Mouse (Mus musculus) retina, postnatal 1 day (tissue): ENCODE measurements around the gene Tceal3.
"Not testable (repeated sequence)": the region's sequence is repeated elsewhere in the genome, so short reads cannot be mapped to it uniquely, and the experiment has no call there.

Experiments used
- DNase-seq: peaks from one replicate; pipeline ENCODE4 v3.0.0-alpha.2; 2012

Gene Tceal3

DNA sequence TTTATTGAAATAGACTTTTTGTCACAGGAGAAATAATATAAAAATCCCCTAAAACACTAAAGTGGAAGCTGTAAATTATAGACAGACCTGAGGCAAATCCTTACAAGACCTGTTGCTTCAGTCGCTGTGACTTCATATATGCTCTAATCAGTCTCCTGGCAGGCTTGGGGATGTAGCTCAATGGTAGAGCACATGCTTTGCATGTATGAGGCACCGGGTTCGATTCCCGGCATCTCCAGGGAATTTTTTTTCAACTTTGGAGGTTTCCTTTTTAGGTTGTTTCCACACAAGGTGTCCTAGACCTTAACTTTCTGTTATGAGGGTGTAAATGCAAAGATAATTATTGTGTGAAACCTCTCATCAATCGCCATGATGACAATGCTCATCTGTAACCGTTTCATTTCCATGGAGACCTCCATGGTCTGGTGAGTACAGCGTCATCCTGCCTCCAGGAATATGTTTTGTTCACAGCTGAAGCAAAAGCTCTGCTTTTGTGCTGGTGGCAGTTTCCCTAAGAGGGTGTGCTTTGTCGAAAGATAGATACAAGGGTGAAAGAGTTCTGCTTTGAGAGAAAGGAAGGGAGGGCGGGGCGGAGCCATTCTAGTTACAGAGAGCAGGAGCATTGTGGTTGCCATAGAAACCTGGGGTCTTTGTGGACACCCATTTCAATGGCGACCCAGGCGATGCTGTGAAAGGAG is at the start of gene Tceal3:
Gene Tceal3 (plus strand): TSS at position 644 of the 698 bp plus-strand sequence.
- peak; percentile 67 for DNase-seq

DNA sequence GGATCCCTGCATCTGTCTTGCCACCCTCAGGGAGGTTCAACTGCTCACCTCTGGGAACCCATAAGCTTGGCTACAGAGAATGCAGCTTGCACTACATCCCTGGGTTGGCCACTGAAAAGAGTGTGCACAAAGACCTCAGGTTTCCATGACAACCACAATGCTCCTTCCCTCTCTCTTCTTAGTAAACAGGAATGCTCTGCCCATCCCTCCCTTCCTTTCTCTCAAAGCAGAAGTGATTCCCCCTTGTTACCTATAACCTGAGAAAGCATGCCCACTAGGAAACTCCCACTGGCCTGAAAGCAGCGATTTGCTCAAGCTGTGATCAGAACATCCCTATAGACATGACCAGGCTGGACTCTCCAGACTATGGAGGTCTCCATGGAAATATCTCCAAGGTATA is 46.7 kb upstream of the Tceal3 start, which contains the start of gene Kir3dl2:
Gene Kir3dl2 (minus strand): TSS at position 101 of the 400 bp plus-strand sequence.
- not testable (repeated sequence) for DNase-seq

- DNase-seq = not testable (repeated sequence)
These were observed 21.5 kb upstream of the Tceal3 start for GRCm38 (mm10) chrX:136569094-136569493.

DNA sequence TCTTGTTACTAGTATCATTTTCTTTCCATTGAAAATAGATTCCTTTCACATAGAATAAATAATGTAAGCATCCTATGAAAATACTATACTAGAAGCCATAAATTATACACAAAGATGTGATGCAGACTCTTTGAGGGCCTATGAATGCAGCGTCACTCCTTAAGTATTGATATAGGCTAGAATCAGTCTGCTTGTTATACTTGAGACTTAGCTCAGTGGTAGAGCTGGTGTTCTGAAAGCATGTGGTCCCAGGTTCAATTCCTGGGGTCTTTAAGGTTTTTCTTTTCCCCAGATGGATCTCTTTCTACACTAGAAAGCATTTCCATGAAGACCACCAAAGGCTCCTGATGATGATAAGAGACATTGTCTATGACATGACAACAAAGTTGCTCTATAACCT is 6.0 kb upstream of the Tceal3 start:
- no peak for DNase-seq

DNA sequence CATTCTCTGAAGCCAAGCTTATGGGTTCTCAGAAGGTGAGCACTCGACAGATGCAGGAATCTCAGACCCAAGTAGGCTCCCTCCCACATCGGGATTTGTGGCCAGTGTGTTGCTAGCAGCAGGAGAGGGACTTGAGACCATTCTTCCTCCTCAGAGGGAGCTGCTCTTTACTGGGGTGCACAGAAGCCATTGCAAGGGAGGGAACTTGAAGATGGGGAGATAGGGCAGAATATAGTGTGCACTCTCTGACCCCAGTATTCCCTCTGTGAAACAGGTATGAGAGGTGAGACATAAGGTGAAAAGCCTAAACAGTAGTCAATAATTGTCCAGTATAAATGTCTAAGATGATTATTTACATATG is 235 bp downstream of the Tceal3 start:
- DNase-seq = no peak

DNA sequence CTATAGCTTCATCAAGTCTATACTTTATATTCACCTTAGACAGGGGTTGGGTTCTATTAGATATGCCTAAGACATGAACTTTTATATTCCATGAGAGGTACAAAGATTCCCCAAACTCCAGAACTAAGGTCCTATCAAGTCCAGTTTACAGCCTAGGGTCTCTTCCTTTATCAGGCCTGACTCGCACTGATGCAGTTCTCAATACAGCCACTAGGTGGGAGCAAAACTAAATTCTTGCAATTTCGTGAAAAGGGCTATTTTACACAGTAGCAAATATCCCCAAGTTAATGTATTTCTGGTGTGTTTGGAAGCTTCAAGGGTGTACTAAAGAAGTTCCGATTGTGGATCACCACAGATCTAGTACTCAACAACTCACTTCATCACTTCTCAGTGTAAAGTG is 8.8 kb downstream of the Tceal3 start:
- DNase-seq = peak; percentile 50

GRCm38 (mm10) chrX:136606951-136607350 is 16.3 kb downstream of the Tceal3 start:
- DNase-seq = no peak

GRCm38 (mm10) chrX:136607395-136607794 is 16.8 kb downstream of the Tceal3 start:
- DNase-seq = no peak

DNA sequence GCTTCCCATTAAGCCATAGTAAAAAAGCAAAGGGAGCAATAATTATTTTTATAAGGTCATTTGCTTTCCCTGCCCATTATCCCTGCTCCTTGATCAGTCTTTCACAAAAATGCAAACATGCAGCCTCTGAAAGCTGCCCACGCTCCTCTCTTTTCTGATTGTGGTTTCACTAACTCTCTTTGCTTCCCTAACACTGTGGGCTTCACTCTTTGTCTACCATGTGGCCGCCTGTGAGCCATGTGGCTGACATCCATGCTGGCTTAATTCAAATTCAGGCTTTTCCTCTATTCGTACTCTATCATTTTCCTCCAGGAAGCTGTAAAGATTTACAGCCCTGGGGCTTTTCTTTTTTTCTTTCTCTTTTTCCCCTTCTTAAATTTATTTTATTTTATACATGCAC is 20.7 kb downstream of the Tceal3 start:
- DNase-seq = no peak

- not testable (repeated sequence) for DNase-seq
These were observed 25.2 kb downstream of the Tceal3 start for GRCm38 (mm10) chrX:136615889-136616288.

DNA sequence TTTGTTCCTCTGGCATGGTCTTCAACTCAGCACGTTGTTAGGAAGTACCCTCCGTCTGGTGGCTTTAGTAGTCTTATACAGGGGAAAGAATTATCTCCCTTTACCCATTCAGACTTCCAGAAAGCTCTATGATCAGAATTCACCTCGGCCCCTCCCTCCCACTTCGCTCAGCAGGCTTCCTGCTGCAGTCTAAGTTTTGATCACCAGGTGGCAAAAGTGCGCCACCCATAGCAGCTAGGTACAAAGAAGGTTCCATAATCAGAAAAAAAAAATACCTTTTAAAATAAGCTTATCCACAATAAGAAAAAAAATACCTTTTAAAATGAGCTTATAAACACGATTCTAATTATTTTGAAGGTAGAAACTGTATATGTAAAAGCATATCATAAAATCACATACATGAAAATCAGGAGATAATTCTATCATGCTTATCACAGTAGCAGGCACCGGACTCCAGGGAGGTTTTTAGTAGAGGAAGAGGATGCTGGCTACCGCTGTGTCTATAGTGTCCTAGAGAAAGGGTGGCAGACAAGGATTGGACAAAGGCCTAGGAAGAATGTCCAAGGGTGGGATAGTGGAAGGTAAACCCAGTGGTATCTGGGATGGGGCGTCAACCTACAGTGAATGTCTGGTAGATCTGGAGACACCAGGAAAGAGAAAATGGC is 34.4 kb downstream of the Tceal3 start:
- peak; percentile 28 for DNase-seq

- DNase-seq = no peak
These were observed 35.3 kb downstream of the Tceal3 start for GRCm38 (mm10) chrX:136625959-136626358.

DNA sequence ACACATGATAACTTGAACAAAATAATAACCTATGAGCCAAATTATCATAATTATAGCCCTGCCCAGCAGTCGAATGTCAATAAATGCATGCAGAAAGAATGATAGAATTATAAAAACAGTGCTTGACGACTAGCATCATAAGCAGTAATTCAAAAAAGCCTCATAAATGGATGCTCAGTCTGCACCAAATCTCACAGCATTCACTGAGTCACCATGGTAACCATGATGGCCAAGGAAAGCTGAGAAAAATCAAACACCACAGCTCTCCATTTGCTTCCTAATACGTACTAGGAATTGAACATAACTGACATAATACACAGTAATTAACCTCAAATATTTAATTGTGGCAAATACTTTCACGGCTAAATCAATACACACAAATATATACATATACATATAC is 44.5 kb downstream of the Tceal3 start:
- DNase-seq = no peak

DNA sequence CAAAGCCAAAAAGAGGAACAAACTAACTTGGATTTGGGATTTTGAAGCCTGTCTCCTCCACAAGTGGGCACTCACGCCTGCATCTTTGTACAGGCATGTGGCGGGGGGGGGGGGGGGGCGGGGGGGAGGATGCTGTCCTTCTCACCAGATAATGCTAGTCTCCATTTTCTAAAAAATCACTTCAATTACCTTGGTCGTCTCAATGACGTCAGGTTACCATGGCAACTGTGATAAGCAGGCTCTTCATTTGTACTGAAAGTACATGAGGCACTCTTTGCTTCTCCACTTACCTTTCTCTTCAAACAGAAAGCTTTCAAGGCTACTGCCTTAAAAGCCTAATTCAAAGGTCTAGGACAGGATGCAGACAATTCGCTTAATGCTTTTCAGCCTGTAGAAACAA is 49.1 kb downstream of the Tceal3 start:
- DNase-seq = peak; percentile 32

GRCm38 (mm10) chrX:136645857-136646256 is 55.2 kb downstream of the Tceal3 start:
- DNase-seq = not testable (repeated sequence)

DNA sequence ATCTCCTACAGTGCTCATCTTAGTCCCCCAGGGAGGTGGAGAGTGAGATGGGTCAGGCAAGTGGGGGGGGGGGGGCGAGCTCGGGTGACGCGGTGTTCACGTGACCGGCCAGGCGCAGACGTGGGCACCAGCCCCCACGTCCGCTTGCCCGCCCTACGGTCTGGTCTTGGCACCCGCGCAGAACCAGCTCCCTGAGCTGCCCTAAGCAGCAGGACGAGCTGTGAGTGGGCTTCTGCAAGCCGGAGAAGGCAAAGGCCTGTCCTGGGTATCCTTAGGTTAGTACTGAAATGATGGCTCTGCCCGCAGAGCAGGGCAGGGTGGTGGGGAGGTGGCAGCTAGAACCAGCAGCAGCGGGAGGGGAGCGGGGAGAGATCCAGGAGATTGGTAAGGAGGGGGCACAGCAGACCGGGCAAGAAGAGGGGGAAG is 75.7 kb downstream of the Tceal3 start:
- DNase-seq = peak; percentile 57

- DNase-seq = peak; percentile 36
These were observed 76.3 kb downstream of the Tceal3 start for GRCm38 (mm10) chrX:136666762-136667464.

DNA sequence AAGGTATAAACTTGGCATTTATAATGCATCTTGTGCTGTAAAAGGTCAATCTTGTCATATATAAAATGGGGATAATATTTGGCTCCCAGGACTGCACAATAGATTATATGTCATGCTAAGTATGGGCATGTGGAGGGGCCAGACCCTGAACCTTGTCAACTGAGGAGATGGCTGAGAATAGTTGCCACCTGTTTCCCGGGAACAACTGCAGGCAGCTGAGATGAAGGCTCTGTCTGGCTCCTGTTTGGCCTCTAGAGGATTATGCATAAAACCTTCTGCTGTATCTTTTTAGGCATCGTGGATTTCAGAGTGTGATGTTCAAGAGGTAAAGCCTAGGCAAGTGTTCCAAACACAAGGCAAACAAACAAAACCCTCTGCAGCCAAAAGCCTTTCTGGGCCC is 78.2 kb downstream of the Tceal3 start:
- DNase-seq = no peak

GRCm38 (mm10) chrX:136680989-136681388 is 90.3 kb downstream of the Tceal3 start:
- no peak for DNase-seq

DNA sequence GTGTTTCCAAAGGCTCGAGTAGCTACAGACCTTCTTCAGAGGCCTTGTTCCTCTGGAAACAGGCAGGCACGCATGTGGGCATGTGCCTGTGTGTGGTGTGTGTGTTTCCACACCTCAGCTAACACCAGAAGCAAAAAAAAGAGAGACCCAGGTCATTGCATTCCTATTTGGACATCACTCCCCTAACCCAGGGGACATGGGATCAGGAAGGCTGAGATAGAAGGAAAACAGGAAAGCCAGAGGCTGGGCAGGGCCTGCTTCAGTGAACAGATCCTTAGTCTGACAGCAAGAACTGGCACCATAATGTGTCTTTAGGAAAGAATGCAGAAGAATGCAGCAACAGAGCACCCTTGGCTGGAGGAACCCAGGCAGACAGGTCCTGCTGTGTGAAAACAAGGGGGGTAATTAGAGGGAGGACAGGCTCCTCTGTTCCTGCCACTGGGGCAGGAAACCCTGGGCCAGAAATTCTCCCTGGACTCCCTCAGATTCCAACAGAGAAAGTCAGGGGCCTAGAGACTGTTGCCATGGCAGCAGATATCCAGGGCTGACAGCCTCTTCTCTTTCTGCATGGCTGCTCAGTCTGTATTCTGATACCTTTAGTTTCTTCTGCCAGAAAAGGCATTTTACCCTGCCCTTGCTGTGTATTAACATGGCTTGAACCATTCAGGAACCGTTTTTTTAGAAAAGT is 101.1 kb downstream of the Tceal3 start:
- peak; percentile 14 for DNase-seq

DNA sequence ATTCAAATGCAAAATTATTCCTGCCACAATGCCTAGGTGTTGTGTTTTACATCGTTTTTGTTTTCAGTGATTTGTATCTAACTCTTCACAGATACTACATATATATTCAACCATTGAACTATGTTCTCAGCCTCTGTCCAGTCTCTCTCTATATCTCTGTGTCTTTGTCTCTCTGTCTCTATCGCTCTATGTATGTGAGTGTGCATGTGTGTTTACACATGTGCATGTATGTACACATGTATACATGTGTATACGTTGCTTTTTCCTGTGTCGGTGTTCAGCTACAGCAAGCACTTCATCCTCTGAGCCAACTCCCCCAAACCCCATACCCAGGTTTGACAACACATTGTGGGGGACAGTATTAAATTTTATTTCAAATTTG is 101.6 kb downstream of the Tceal3 start:
- no peak for DNase-seq

DNA sequence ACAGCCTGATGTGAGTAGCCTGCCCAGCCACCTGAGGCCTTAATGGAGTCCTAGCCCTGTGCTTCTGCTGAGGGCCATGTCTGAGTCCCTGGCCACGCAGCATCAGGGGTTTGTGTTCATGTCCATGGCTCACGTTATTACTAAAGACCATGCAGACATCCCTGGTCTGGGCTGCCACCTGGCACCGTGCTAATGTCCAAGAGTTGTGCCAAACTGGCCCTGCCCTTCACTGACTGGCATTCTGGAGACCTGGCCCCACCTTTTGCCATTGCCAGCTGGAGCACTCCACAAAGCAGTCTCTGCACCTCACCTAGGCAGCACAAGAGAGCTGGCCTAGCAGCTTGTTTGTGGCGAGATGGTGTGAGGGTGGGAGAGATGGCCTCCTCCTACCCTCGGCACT is 102.6 kb downstream of the Tceal3 start:
- no peak for DNase-seq

DNA sequence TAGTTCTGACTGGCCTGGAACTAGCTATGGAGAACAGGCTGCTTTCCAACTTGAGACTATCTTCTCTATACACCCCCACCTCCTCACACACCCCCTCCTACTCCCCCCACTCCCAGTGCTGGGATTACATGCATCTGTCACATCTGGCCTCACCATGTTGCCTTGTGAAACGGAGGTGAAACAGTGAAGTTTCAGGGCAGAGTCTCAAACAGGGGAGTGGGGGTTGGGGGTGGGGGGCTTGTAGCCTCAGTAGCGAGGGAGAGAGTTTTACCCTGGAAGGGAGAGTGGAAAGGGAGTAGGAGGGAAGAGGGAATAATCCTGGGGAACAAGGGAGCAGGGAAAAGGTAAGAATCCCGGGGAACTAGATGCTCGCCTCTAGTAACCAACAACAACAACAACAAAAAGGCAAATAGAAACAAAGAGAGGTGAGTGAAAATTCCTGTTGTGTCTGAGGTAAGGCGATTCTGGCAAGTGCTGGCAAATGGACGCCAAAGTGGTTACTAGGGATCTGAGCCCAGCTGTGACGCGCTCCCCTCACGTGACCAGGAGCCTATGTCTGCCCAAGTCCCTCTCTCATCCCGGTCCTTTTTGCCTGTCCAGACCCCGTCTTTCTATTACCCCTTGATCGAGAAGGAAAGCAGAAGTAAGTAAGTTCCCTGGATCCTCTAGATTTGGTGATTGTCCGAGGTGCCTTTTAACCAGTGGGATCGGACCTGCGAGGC is 117.0 kb downstream of the Tceal3 start, which contains the start of gene Tceal1:
Gene Tceal1 (plus strand): TSS at position 537 of the 722 bp plus-strand sequence.
- DNase-seq = peak; percentile 80
